Mouse (Mus musculus) heart, embryonic 13.5 days (tissue): ENCODE measurements at regions not wholly inside any gene's neighbourhood (a gene's known extent, or its start where the extent isn't known, plus 50 kb on each side); places are given as distances from the start of the nearest gene placed in this dataset.
"Not testable (repeated sequence)": the region's sequence is repeated elsewhere in the genome, so short reads cannot be mapped to it uniquely, and the experiment has no call there.

Source experiments
- ATAC-seq: fragments of 200-750 bp; cut with Nextera tagmentation; 2 replicates; pipeline ENCODE4 v1.8.0; 2017; ENCODE audit warnings: moderate TSS enrichment; ENCODE audit not compliant: insufficient number of reproducible peaks, low FRiP score, low TSS enrichment; ENCODE audit errors: extremely low read depth
- H3K27ac ChIP-seq: fragments of 300-500 bp; sonication (generic); replicated peaks from 2 replicates; pipeline ENCODE4 v1.5.1; 2015; ENCODE audit warnings: moderate library complexity, mild to moderate bottlenecking, inconsistent platforms
- H3K27me3 ChIP-seq: fragments of 300-500 bp; sonication (generic); replicated peaks from 2 replicates; pipeline ENCODE4 v1.6.1; 2015; ENCODE audit warnings: mild to moderate bottlenecking, inconsistent platforms
- H3K36me3 ChIP-seq: fragments of 300-500 bp; sonication (generic); 2 replicates; pipeline ENCODE4 v1.6.1; 2015; ENCODE audit warnings: mild to moderate bottlenecking, inconsistent platforms
- H3K4me1 ChIP-seq: fragments of 300-500 bp; sonication (generic); 2 replicates; pipeline ENCODE4 v1.6.1; 2015; ENCODE audit warnings: inconsistent platforms
- H3K4me2 ChIP-seq: fragments of 300-500 bp; sonication (generic); 2 replicates; pipeline ENCODE4 v1.6.1; 2015; ENCODE audit warnings: inconsistent platforms, mild to moderate bottlenecking, moderate library complexity
- H3K4me3 ChIP-seq: fragments of 300-500 bp; sonication (generic); 2 replicates; pipeline ENCODE4 v1.5.1; 2015; ENCODE audit warnings: moderate library complexity, mild to moderate bottlenecking, inconsistent platforms
- H3K9ac ChIP-seq: fragments of 300-500 bp; sonication (generic); 2 replicates; pipeline ENCODE4 v1.6.1; 2015; ENCODE audit warnings: inconsistent platforms, mild to moderate bottlenecking, moderate library complexity
- H3K9me3 ChIP-seq: fragments of 300-500 bp; sonication (generic); 2 replicates; pipeline ENCODE4 v1.6.1; 2016; ENCODE audit warnings: inconsistent platforms
- WGBS: fragments of 180-500 bp; shearing (Covaris S2); methylation state at CpG from one replicate; pipeline ENCODE4 v1.1.7; 2015; ENCODE audit warnings: mixed read lengths; 5-methylcytosine and 5-hydroxymethylcytosine counted together

DNA sequence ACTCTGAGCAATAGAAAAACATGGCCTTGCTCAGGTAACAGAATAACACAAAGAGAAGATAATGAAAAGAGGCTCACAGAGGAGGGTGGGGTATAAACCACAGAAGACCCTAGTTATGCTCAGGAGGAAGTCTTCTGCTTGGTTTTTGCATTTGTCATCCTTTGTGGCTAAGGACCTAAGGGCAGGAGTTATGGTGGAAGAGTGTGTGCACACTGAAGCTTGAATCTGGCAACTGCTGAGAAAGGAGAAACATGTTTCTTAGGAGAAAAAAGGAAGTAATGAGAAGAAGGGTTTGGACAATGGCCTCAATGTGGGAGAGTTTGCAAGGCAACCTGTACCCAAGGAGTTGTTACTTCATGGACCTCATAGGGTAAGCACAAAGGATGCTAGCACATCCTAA, 106.8 kb upstream of the Nyap2 start:
- ATAC-seq, result no peak

DNA sequence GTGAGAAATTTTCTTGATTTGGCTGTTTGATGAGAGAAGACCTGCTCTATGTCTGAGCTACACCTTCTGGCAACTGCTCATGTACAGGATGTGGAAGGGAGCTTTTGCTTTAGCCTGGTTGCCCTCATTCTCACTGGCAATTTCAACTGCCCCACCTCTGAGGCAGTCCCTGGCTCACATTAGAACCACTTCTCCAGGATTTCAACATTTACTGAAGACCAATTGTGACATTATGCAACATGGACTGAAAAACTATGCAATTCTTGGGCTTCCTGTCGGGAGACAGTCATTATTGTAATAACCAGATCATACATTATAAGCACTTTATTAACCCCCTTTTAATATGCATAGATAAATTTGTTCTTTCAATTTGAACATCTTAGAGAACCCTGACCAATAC, 107.6 kb upstream of the Nyap2 start:
- WGBS, result 63% methylated on average over 1 of the region's 1 CpGs
- H3K4me1 ChIP-seq, result no peaks in the 10 kb centered on the region
- H3K9ac ChIP-seq, result no peak overlapping the region

More for the DNA sequence above, 106.8 kb upstream of the Nyap2 start:
- H3K36me3 ChIP-seq, result no peaks in the 10 kb centered on the region
- no peak overlapping the region for H3K4me2 ChIP-seq
- H3K4me3 ChIP-seq, result no peak overlapping the region
- no peak overlapping the region for H3K9ac ChIP-seq
- H3K4me1 ChIP-seq, result no peaks in the 10 kb centered on the region
- H3K27ac ChIP-seq, result no peak overlapping the region
- H3K27me3 ChIP-seq, result no peaks in the 10 kb centered on the region
- no peaks in the 10 kb centered on the region for H3K9me3 ChIP-seq

DNA sequence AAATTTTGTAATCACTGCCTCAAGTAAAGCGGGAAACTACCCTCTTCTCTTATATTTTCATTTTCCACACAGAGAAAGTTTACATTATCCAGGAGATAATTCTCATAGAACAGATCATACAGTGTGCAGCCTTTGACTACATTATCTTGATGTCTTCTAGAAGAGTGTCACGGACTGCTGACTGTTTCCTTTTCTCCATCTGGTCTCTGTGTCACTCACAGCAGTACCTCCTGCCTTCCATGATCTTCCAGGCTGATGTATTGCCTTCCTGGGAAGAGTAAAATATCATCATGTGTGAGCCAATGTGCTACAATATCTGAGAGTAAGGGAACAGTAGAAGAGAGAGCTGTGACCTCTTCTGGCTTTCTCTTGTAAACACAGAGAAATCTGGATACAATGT, 111.0 kb upstream of the Nyap2 start:
- ATAC-seq, result no peak

More for the DNA sequence above, 107.6 kb upstream of the Nyap2 start:
- Histone ChIP-seq H3K9me3 (no peaks in the 10 kb centered on the region), H3K4me3 (no peak overlapping the region), H3K36me3 (no peaks in the 10 kb centered on the region), H3K27ac (no peak overlapping the region), H3K4me2 (no peak overlapping the region), H3K27me3 (no peaks in the 10 kb centered on the region)
- no peak for ATAC-seq

DNA sequence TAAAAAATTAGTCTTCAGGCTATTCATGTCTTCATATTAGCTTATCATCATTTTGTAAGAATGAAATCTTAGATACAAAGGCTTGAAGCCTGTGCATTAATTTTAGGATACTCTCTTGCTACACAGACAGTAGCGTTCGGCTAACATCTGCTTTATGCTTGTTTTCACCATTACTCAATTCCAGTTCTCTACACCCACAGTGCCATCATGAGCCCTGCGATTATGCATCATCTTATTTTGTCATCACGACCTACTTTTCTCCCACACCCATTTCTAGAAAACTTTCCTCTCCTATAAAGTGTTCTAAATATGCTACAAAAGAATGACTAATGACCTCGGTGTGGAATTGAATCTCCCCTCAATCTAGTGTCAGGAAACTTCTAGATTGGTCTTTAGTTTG, 112.4 kb upstream of the Nyap2 start:
- Histone ChIP-seq H3K4me1 (no peaks in the 10 kb centered on the region), H3K9ac (no peak overlapping the region), H3K27me3 (no peaks in the 10 kb centered on the region), H3K9me3 (no peaks in the 10 kb centered on the region), H3K4me3 (no peak overlapping the region), H3K4me2 (no peak overlapping the region), H3K27ac (no peak overlapping the region), H3K36me3 (no peaks in the 10 kb centered on the region)
- no peak for ATAC-seq
- WGBS, result 80% methylated on average over 5 of the region's 5 CpGs

More for the DNA sequence above, 111.0 kb upstream of the Nyap2 start:
- Histone ChIP-seq H3K4me1 (no peaks in the 10 kb centered on the region), H3K27ac (no peak overlapping the region), H3K4me2 (no peak overlapping the region), H3K27me3 (no peaks in the 10 kb centered on the region), H3K36me3 (no peaks in the 10 kb centered on the region), H3K9ac (no peak overlapping the region), H3K9me3 (no peaks in the 10 kb centered on the region), H3K4me3 (no peak overlapping the region)
- 52% methylated on average over 2 of the region's 2 CpGs for WGBS

DNA sequence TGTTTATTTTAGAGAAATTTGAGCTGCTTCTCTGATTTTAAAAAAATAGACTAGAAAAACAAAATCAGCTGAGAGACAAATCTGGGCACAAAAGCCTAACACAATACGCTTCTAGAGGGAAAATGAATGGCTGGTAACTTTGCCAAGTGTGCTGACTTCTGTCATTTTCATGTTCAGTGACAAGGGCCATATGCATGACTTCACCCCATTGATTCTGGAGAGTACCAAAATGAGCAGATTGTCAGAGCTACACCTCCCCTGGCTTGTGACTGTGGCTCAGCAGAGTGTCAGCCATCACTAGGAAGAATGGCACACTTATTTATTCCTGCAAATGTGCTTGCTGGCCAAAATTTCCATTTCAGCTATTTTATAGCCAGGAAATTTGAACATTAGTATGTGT, 112.9 kb upstream of the Nyap2 start:
- Histone ChIP-seq H3K4me3 (no peak overlapping the region), H3K36me3 (no peaks in the 10 kb centered on the region), H3K9ac (no peak overlapping the region), H3K27me3 (no peaks in the 10 kb centered on the region), H3K9me3 (no peaks in the 10 kb centered on the region), H3K4me2 (no peak overlapping the region), H3K27ac (no peak overlapping the region), H3K4me1 (no peaks in the 10 kb centered on the region)
- no peak for ATAC-seq
- 58% methylated on average over 1 of the region's 1 CpGs for WGBS

DNA sequence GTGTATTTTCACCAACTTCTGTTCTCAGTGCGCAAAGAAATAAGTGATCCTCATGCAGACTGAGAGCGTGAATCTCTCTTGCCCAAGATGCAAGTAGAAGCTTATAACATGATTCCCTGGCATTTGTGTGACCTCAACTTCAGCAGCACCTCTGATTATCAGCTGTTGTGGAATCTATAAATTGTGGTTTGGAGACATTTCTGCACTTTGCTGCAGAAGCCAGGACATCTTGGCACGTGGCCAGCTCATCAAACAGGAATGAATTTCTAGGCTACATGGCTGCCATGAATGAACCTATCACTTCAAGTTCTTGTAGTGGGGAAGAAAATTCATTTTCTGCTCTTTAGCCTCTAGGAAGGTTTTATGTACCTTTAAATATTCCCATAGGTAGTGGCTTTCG, 126.3 kb upstream of the Nyap2 start:
- 70% methylated on average over 4 of the region's 4 CpGs for WGBS
- Histone ChIP-seq H3K9ac (no peak overlapping the region), H3K9me3 (no peaks in the 10 kb centered on the region), H3K4me2 (no peak overlapping the region), H3K4me1 (0 out of 2 replicates have a peak, but pooled peaks cover 3% of the 10 kb centered on the region), H3K27me3 (no peaks in the 10 kb centered on the region), H3K36me3 (no peaks in the 10 kb centered on the region), H3K4me3 (no peak overlapping the region), H3K27ac (no peak overlapping the region)
- no peak for ATAC-seq

DNA sequence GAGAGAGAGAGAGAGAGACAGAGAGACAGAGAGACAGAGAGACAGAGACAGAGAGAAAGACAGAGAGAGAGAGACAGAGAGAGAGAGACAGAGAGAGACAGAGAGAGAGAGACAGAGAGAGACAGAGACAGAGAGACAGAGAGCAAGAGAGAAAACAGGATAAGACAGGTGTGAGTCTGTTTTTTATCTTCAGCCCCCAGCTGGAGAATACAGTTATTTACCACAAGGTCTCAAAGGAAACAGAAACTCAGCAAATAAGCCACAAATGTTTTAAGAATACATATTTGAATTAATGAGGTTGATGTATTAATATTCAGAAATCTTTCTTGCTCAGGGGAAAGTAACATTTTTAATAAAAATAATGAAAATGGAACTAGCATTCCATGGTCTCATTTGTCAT, 130.7 kb upstream of the Nyap2 start:
- H3K36me3 ChIP-seq, H3K9ac ChIP-seq, H3K4me2 ChIP-seq, H3K9me3 ChIP-seq, H3K4me3 ChIP-seq, H3K27me3 ChIP-seq, H3K27ac ChIP-seq, H3K4me1 ChIP-seq, ATAC-seq: not testable (repeated sequence)

DNA sequence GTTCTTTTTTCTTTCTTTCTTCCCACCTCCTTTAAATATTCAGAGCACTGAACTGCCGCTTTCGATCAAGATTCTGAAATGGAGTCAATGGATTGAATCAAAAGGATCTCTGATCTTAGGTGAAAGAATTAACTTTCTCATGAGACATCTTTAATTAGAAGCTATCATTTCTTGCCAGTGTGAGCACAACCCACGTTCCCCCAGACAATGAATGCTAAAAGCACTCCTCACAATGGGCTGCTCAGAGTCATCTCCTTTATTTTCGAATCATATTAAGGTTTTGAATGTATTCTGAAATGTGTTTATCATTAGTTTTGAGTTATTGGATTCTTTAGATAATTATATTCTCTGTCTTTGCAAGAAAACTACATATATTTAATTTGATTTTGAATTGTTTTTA, 137.4 kb upstream of the Nyap2 start:
- 73% methylated on average over 4 of the region's 4 CpGs for WGBS
- Histone ChIP-seq H3K27ac (no peak overlapping the region), H3K36me3 (no peaks in the 10 kb centered on the region), H3K27me3 (no peaks in the 10 kb centered on the region), H3K9ac (no peak overlapping the region), H3K4me2 (no peak overlapping the region), H3K9me3 (no peaks in the 10 kb centered on the region), H3K4me3 (no peak overlapping the region), H3K4me1 (no peaks in the 10 kb centered on the region)
- ATAC-seq, result no peak

DNA sequence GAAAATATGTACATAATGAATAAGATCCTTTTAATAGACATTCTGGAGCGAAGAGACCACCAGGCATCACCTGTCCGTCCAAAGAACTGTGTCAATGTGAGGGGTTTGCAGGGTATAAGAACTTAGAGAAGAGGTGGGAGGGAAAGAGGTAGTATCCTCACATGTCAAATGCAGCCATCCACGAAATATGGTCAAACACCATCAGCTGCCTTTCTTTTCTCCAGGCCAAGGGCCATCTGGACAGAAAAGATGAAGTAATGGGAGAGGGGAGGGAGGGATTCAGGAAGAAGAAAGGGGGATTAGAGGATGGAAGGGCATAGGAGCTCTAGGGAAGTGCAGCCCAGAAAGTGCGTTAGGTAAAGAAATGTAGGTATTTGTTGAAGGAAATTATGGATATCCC, 141.0 kb upstream of the Dock10 start:
- Histone ChIP-seq H3K27me3 (no peaks in the 10 kb centered on the region), H3K4me1 (no peaks in the 10 kb centered on the region), H3K4me2 (no peak overlapping the region), H3K36me3 (no peaks in the 10 kb centered on the region), H3K9ac (no peak overlapping the region), H3K9me3 (no peaks in the 10 kb centered on the region), H3K27ac (no peak overlapping the region), H3K4me3 (no peak overlapping the region)
- 64% methylated on average over 4 of the region's 4 CpGs for WGBS
- no peak for ATAC-seq

DNA sequence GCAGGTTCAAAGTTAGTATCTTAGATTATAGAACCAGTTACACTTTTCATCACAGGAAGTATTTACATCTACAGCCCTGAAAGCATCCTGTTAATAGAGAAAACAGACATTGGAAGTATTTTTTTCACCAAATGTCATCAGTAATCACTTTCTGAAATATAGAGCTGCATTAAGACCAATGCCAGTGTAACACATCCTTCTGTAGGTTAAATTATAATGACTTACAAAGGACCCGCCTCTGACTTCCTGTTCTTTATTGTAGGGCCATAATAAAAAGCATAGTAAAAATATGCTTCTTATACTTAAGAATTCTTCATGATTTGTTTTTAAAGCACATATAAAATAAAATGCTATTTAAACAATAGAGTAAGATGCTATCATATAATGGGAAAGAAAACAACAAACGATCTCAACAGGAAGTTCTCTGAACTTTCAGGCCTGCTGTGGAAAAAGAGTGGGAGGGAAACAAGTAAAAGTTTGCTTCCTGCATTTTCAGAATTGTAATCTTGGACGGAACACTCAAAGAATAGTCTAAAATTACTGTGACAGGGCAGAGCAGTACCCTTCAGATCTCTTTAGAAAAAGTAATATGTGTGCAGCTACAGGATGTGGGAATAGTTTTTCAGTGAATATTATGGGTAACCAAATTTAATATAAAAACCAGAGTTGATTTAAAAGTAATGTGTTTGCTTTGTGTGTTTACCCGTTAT, 116.0 kb upstream of the Dock10 start:
- ATAC-seq, result no peak
- Histone ChIP-seq H3K27ac (no peak overlapping the region), H3K36me3 (no peaks in the 10 kb centered on the region), H3K9me3 (no peaks in the 10 kb centered on the region), H3K4me1 (no peaks in the 10 kb centered on the region), H3K9ac (no peak overlapping the region), H3K4me3 (no peak overlapping the region), H3K4me2 (no peak overlapping the region), H3K27me3 (no peaks in the 10 kb centered on the region)
- WGBS, result 57% methylated on average over 4 of the region's 4 CpGs

DNA sequence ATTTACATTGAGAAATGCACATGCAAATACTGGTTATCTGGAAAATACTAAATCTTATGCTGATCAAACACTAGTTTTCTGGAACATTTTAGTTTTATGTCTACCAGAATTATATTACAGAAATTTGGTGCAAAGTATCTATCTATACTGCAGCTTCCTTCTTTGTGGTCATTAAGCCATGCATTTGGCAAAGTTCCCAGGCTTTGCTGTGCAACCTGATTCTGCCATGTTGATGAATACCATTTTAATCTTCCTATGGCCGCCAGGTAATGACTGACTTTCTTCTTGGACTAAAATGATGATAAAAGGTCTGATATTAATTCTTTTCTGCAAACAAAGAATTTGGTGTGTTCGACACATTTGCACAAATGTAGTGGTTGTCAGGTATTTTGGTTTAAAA, 115.3 kb upstream of the Dock10 start:
- Histone ChIP-seq H3K27me3 (no peaks in the 10 kb centered on the region), H3K9me3 (no peaks in the 10 kb centered on the region), H3K4me2 (no peak overlapping the region), H3K36me3 (no peaks in the 10 kb centered on the region), H3K9ac (no peak overlapping the region), H3K4me3 (no peak overlapping the region), H3K27ac (no peak overlapping the region), H3K4me1 (no peaks in the 10 kb centered on the region)
- no peak for ATAC-seq
- WGBS, result 65% methylated on average over 2 of the region's 2 CpGs

DNA sequence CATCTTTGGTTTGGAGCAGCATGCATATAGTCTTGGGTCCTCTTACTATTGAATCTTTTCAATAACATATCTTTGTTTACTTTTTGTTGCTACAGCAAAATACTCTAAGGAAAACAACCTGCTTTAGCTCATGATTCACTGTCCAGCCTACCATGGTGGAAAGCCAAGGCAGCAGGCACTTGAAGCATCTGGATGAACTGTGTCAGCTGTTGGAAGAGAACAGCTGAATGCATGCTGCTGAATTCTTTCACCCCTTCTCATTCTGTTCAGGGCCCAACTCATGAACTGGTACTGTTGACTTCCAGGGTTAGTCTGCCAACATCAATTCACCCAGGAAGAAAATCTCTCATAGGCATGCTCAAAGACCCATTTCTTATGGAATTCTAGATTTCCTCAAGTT, 110.5 kb upstream of the Dock10 start:
- H3K27me3 ChIP-seq, result no peaks in the 10 kb centered on the region
- H3K36me3 ChIP-seq, result no peaks in the 10 kb centered on the region
- no peak for ATAC-seq
- H3K4me2 ChIP-seq, result no peak overlapping the region
- H3K4me3 ChIP-seq, result no peak overlapping the region
- no peaks in the 10 kb centered on the region for H3K9me3 ChIP-seq
- H3K9ac ChIP-seq, result no peak overlapping the region
- no peaks in the 10 kb centered on the region for H3K4me1 ChIP-seq
- no peak overlapping the region for H3K27ac ChIP-seq
